Mouse (Mus musculus) bone marrow, adult 2 months (tissue): ENCODE data around the gene Zfp109.

Source experiments
- CTCF ChIP-seq: fragments of 200-500 bp; IDR thresholded peaks from 2 replicates; pipeline ENCODE4 v1.5.1; 2011; ENCODE audit warnings: low read length, control low read depth; ENCODE audit not compliant: control insufficient read depth, insufficient read depth
- POLR2A ChIP-seq: fragments of 200-500 bp; IDR thresholded peaks from 2 replicates; pipeline ENCODE4 v1.6.1; 2011; ENCODE audit warnings: low read depth, mild to moderate bottlenecking, control low read depth, low read length, borderline replicate concordance; ENCODE audit not compliant: control insufficient read depth

GRCm38 (mm10) chr7:24210296-24210695 lies 27.1 kb downstream of the Zfp109 start:
- TF ChIP-seq CTCF (no peak), POLR2A (no peak)
